Mouse (Mus musculus) lung, adult 2 months (tissue): ENCODE results near the gene Tmem102.

Source experiments
- CTCF ChIP-seq: fragments of 200-500 bp; IDR thresholded peaks from 2 replicates; pipeline ENCODE4 v1.5.1; 2011; ENCODE audit warnings: mild to moderate bottlenecking, low read length, control low read depth; ENCODE audit not compliant: insufficient read depth
- POLR2A ChIP-seq: fragments of 200-500 bp; IDR thresholded peaks from 2 replicates; pipeline ENCODE4 v1.6.1; 2011; ENCODE audit warnings: low read depth, mild to moderate bottlenecking, control low read depth, low read length, borderline replicate concordance; ENCODE audit errors: extremely low read depth

DNA sequence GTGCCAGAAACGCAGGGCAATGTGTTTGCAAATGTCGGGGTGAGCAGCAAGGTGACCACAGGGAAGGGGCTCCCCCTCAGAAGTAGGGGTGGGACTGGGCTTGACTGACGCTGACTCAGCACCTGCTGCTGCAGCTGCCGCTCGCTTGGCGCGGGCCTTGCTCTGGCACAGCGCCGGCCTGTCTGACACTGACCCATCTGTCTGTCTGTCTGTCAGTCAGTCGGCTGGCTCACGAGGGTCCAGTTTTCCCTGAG lies 5.4 kb downstream of the Tmem102 start:
- TF ChIP-seq CTCF (no peak), POLR2A (no peak)
